Comparison of ENCODE assay signal across 9 mouse cellular contexts in the genomic region with DNA sequence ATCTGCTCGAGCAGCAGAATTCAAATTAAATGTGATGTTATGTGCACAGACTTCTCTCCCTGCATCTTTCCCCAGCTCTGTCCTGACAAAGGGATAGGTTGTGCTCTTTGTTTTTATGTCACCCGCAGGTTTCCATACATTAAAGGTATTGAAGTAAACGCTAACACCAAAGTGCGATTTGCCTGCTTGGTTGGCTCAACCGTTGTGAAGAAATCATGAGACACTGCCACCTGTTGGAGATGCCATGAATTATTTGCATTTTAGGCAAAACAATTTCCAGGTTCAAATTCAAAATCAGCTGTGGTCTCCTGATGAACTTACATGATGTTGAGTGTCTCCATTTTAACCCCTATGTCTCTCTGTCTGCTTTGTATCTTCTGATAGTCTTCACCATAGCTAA. TPM values are rescaled to one million over a fixed set of nuclear protein-coding genes. Genes with fewer than 3 reads are reported as not detected.
DNase-seq lines count a peak whose midpoint lies in the region; ATAC-seq and TF ChIP-seq lines count a peak whose summit lies in the region.
"Had no signal": no experiment of that assay in that cellular context is flagged by ENCODE, and none has a peak within 500 bp of the region (broad histone marks: within the 10 kb centered on the region; RNA-seq: fewer than 3 reads in every experiment).

No protein-coding gene starts in this region.

- H3K9ac ChIP-seq in hindbrain, embryonic 14.5 days, result no peak overlapping the region
- no peak overlapping the region for H3K9ac ChIP-seq in hindbrain, embryonic 13.5 days

- TF ChIP-seq POLR2A in thymus, adult 2 months (IDR thresholded peaks at IDR 0.05; ENCODE audit: control insufficient read depth, extremely low read depth, insufficient read depth, low read length, poor library complexity), result no peak

- TF ChIP-seq CTCF in thymus, adult 2 months (IDR thresholded peaks at IDR 0.05; ENCODE audit: borderline replicate concordance, control insufficient read depth, extremely low read depth, insufficient read depth, low read length, poor library complexity), result no peak

- H3K4me3 ChIP-seq in hindbrain, embryonic 14.5 days (replicated peaks; ENCODE audit: low read length), result no peak overlapping the region
- H3K4me3 ChIP-seq in hindbrain, embryonic 13.5 days, result no peak overlapping the region
- H3K4me3 ChIP-seq in thymus, adult 2 months (ENCODE audit: control insufficient read depth, insufficient read depth, low read length), result no peak overlapping the region
- H3K4me3 ChIP-seq: myocyte had no signal

- H3K4me2 ChIP-seq in hindbrain, embryonic 14.5 days (replicated peaks), result no peak overlapping the region
- no peak overlapping the region for H3K4me2 ChIP-seq in hindbrain, embryonic 13.5 days

- H3K36me3 ChIP-seq in hindbrain, embryonic 14.5 days (replicated peaks; ENCODE audit: control insufficient read depth, insufficient read depth), result no peaks in the 10 kb centered on the region
- H3K36me3 ChIP-seq in hindbrain, embryonic 13.5 days, result no peaks in the 10 kb centered on the region
- H3K36me3 ChIP-seq in thymus, adult 2 months (ENCODE audit: control insufficient read depth, insufficient read depth, low read length), result no peaks in the 10 kb centered on the region

- WGBS in hindbrain, embryonic 14.5 days, result 28% methylated on average over 5 of the region's 5 CpGs
- 32% methylated on average over 5 of the region's 5 CpGs for WGBS in hindbrain, embryonic 13.5 days
- 30% methylated on average over 5 of the region's 5 CpGs for WGBS in thymus, adult 2 months

- ATAC-seq in hindbrain, embryonic 14.5 days (ENCODE audit: low FRiP score), result no peak
- no peak for ATAC-seq in hindbrain, embryonic 13.5 days (ENCODE audit: low FRiP score)
- 0 out of 2 replicates have a peak, but pooled peaks have one; percentile 58 for ATAC-seq in common myeloid progenitor, adult 5-6 weeks (replicated peaks; ENCODE audit: low read depth, poor library complexity, severe bottlenecking)
- no peak for ATAC-seq in erythroblast, adult 5-6 weeks (replicated peaks; ENCODE audit: low FRiP score, poor library complexity, severe bottlenecking)
- ATAC-seq in monocyte, adult 5-6 weeks (replicated peaks; ENCODE audit: insufficient number of reproducible peaks, low FRiP score, low TSS enrichment, poor library complexity, severe bottlenecking), result no peak

- H3K4me1 ChIP-seq in hindbrain, embryonic 14.5 days (replicated peaks; ENCODE audit: control insufficient read depth, insufficient read depth, low read length), result peaks cover 8% of the 10 kb centered on the region; the same call in 1 of the 2 replicates
- peaks cover 11% of the 10 kb centered on the region for H3K4me1 ChIP-seq in hindbrain, embryonic 13.5 days (replicated peaks)
- peaks cover 4% of the 10 kb centered on the region; the same call in 1 of the 2 replicates for H3K4me1 ChIP-seq in thymus, adult 2 months (replicated peaks; ENCODE audit: control insufficient read depth, insufficient read depth, low read length)

- H3K27ac ChIP-seq in hindbrain, embryonic 14.5 days, result no peak overlapping the region
- no peak overlapping the region for H3K27ac ChIP-seq in hindbrain, embryonic 13.5 days
- H3K27ac ChIP-seq in thymus, adult 2 months (ENCODE audit: control insufficient read depth, insufficient read depth, low read length), result no peak overlapping the region

- no peaks in the 10 kb centered on the region for H3K9me3 ChIP-seq in hindbrain, embryonic 14.5 days (ENCODE audit: control insufficient read depth, low read length)
- no peaks in the 10 kb centered on the region for H3K9me3 ChIP-seq in hindbrain, embryonic 13.5 days

- peak; percentile 80 for DNase-seq in hindbrain, embryonic 14.5 days (ENCODE audit: low spot score)
- DNase-seq in thymus, adult 2 months, result peak; percentile 47
- DNase-seq in thymus, postnatal 36 days, result no peak
- DNase-seq in lung, postnatal 14 days, result peak; percentile 29

- peaks cover 25% of the 10 kb centered on the region for H3K27me3 ChIP-seq in hindbrain, embryonic 14.5 days (ENCODE audit: control insufficient read depth, insufficient read depth, low read length)
- H3K27me3 ChIP-seq in hindbrain, embryonic 13.5 days, result peaks cover 45% of the 10 kb centered on the region
- no peaks in the 10 kb centered on the region for H3K27me3 ChIP-seq in thymus, adult 2 months (ENCODE audit: control insufficient read depth, insufficient read depth, low read length)

RNA-seq across cellular contexts. Expression of a gene that starts 55.7 kb away (rescaled TPM):
- polyA plus RNA-seq in hindbrain, embryonic 14.5 days (2014; fragmentation: Nextera tagmentation; extraction: Ambion mirVana), result 2.1 and 2.3 TPM in 2 replicates
- polyA plus RNA-seq in hindbrain, embryonic 13.5 days (2015; fragmentation: Nextera tagmentation; extraction: Ambion mirVana), result 1.7 and 2.5 TPM in 2 replicates
- polyA plus RNA-seq in thymus, adult 2 months (2012; rRNA removed), result 0.78 and 0.98 TPM in 2 replicates
- total RNA-seq in common myeloid progenitor, adult 5-6 weeks (2017), result 0.68 and 2.3 TPM in 2 replicates
- not detected in 2 replicates for total RNA-seq in erythroblast, adult 5-6 weeks (2015; ENCODE audit: low replicate concordance)
- not detected in 2 replicates for total RNA-seq in erythroblast, adult 5-6 weeks (2017; ENCODE audit: low replicate concordance)
- 0.32 to 0.97 TPM in 2 of 3 replicates, not detected in the other for total RNA-seq in monocyte, adult 5-6 weeks (2017)

RNA-seq across cellular contexts. Expression of a gene that starts 55.8 kb away (rescaled TPM):
- 45.2 and 51.7 TPM in 2 replicates for polyA plus RNA-seq in hindbrain, embryonic 14.5 days (2014; fragmentation: Nextera tagmentation; extraction: Ambion mirVana)
- polyA plus RNA-seq in hindbrain, embryonic 13.5 days (2015; fragmentation: Nextera tagmentation; extraction: Ambion mirVana), result 58.7 and 60.3 TPM in 2 replicates
- 6.1 and 10.4 TPM in 2 replicates for polyA plus RNA-seq in thymus, adult 2 months (2012; rRNA removed)
- 22.5 and 24.7 TPM in 2 replicates for total RNA-seq in common myeloid progenitor, adult 5-6 weeks (2017)
- total RNA-seq in erythroblast, adult 5-6 weeks (2015; ENCODE audit: low replicate concordance), result 6.3 and 7.1 TPM in 2 replicates
- 3.2 and 7.1 TPM in 2 replicates for total RNA-seq in erythroblast, adult 5-6 weeks (2017; ENCODE audit: low replicate concordance)
- total RNA-seq in monocyte, adult 5-6 weeks (2017), result 6.5 to 16.3 TPM (median 9.9 TPM) in 3 replicates

Comparison
In these comparisons a context has a peak if more than half of its experiments do, and no peak if none do; other contexts are left out.
1. DNase-seq: peak in hindbrain, embryonic 14.5 days (single experiment), thymus, adult 2 months (single experiment) and lung, postnatal 14 days (single experiment); none in thymus, postnatal 36 days (0 of 2).